Mouse (Mus musculus) limb, embryonic 10.5 days (tissue): ENCODE results near the gene Tomm7. TPM values are rescaled to one million over a fixed set of nuclear protein-coding genes. Genes with fewer than 3 reads are reported as not detected.
A peak's percentile ranks its signal among the peaks of the same experiment; 100 is the strongest.
"Not testable (repeated sequence)": the region's sequence is repeated elsewhere in the genome, so short reads cannot be mapped to it uniquely, and the experiment has no call there.

Source experiments
- DNase-seq: peaks from one replicate; pipeline ENCODE4 v3.0.0-alpha.2; 2017; ENCODE audit warnings: low spot score
- H3K27ac ChIP-seq: fragments of 300-500 bp; sonication (generic); 2 replicates; pipeline ENCODE4 v1.5.1; 2016; ENCODE audit warnings: mild to moderate bottlenecking
- H3K27me3 ChIP-seq: fragments of 300-500 bp; sonication (generic); 2 replicates; pipeline ENCODE4 v1.6.1; 2016; ENCODE audit warnings: low read depth, mild to moderate bottlenecking; ENCODE audit not compliant: poor library complexity, severe bottlenecking
- H3K36me3 ChIP-seq: fragments of 300-500 bp; sonication (generic); 2 replicates; pipeline ENCODE4 v1.6.1; 2016; ENCODE audit warnings: mild to moderate bottlenecking, moderate library complexity
- H3K4me1 ChIP-seq: fragments of 300-500 bp; sonication (generic); 2 replicates; pipeline ENCODE4 v1.6.1; 2016
- H3K4me3 ChIP-seq: fragments of 300-500 bp; sonication (generic); 2 replicates; pipeline ENCODE4 v1.5.1; 2016; ENCODE audit warnings: mild to moderate bottlenecking, moderate library complexity
- H3K9me3 ChIP-seq: fragments of 300-500 bp; sonication (generic); replicated peaks from 2 replicates; pipeline ENCODE4 v1.6.1; 2016; ENCODE audit warnings: mild to moderate bottlenecking
- WGBS: fragments of 180-500 bp; shearing (Covaris S2); methylation state at CpG from one replicate; pipeline ENCODE4 v1.1.7; 2016; 5-methylcytosine and 5-hydroxymethylcytosine counted together
- polyA plus RNA-seq: library from polyadenylated mRNA; unstranded; fragments of >200 nt; fragmentation: Nextera tagmentation; extraction: Ambion mirVana; gene quantifications from 2 replicates; pipeline ENCODE4 v1.2.1, GENCODE M21; 2016

Gene Tomm7
- 140 and 161 TPM in 2 replicates for polyA plus RNA-seq

- H3K4me1 ChIP-seq, result peaks cover 12% of the 10 kb centered on the region
- peak within 1 kb of the TSS; percentile 87 for H3K27ac ChIP-seq
- under 1% methylated on average over 44 of the region's 44 CpGs for WGBS
- H3K36me3 ChIP-seq, result peaks cover 34% of the 10 kb centered on the region
- H3K4me3 ChIP-seq, result peak within 1 kb of the TSS; percentile 73
- H3K27me3 ChIP-seq, result no peaks in the 10 kb centered on the region
- peak; percentile 98 for DNase-seq
- H3K9me3 ChIP-seq, result no peaks in the 10 kb centered on the region
Observed at GRCm38 (mm10) chr5:23843674-23844530, at the start of gene Tomm7. Tomm7 (minus strand) TSS chr5:23844161.

GRCm38 (mm10) chr5:23893156-23893863 is 49.3 kb upstream of the Tomm7 start:
- H3K27ac ChIP-seq, result no peak overlapping the region
- no peaks in the 10 kb centered on the region for H3K4me1 ChIP-seq

DNA sequence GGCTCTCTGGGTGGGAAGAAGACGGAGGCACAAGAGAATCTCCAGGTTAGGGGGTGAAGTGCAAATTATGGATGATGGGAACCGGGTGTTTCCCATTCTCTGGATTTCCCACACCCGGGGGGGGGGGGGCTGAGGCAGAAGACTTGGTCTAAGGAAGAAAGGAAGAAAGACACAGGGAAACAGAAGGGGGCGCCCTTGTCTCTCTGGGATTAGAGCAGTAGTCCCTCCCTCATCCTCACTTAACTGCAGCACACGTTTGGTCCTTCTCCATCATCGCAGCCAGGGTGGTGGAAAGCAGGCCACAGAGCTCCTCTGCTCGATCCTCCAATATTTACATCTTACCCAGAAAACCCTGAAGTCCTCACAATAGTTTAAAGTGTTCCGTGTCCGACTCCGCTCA is 46.8 kb upstream of the Tomm7 start:
- Histone ChIP-seq H3K27ac (no peak overlapping the region), H3K36me3 (no peaks in the 10 kb centered on the region), H3K27me3 (no peaks in the 10 kb centered on the region), H3K9me3 (no peaks in the 10 kb centered on the region), H3K4me1 (no peaks in the 10 kb centered on the region), H3K4me3 (no peak overlapping the region)
- 46% methylated on average over 10 of the region's 10 CpGs for WGBS
- peak; percentile 46 for DNase-seq

More at GRCm38 (mm10) chr5:23893156-23893863, 49.3 kb upstream of the Tomm7 start:
- no peaks in the 10 kb centered on the region for H3K9me3 ChIP-seq
- DNase-seq, result no peak
- H3K4me3 ChIP-seq, result no peak overlapping the region
- H3K36me3 ChIP-seq, result no peaks in the 10 kb centered on the region
- WGBS, result 87% methylated on average over 5 of the region's 5 CpGs
- no peaks in the 10 kb centered on the region for H3K27me3 ChIP-seq

DNA sequence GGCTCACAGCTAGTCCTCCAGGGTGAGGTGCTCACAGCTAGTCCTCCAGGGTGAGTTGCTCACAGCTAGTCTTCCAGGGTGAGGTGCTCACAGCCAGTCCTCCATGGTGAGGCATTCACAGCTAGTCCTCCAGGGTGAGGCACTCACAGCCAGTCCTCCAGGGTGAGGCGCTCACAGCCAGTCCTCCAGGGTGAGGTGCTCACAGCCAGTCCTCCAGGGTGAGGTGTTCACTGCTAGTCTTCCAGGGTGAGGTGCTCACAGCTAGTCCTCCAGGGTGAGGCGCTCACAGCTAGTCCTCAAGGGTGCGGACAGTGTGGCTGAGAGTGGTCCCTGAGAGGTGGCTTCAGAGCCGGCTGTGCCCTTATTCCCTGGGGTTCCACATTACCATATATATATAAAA is 45.5 kb upstream of the Tomm7 start:
- WGBS, result 69% methylated on average over 4 of the region's 4 CpGs
- no peaks in the 10 kb centered on the region for H3K9me3 ChIP-seq
- no peak for DNase-seq

GRCm38 (mm10) chr5:23887111-23887510 is 43.1 kb upstream of the Tomm7 start:
- 79% methylated on average over 3 of the region's 3 CpGs for WGBS
- H3K36me3 ChIP-seq, result no peaks in the 10 kb centered on the region

More for the DNA sequence above, 45.5 kb upstream of the Tomm7 start:
- H3K36me3 ChIP-seq, result no peaks in the 10 kb centered on the region
- H3K4me3 ChIP-seq, result no peak overlapping the region
- H3K27me3 ChIP-seq, result no peaks in the 10 kb centered on the region
- no peak overlapping the region for H3K27ac ChIP-seq
- no peaks in the 10 kb centered on the region for H3K4me1 ChIP-seq

DNA sequence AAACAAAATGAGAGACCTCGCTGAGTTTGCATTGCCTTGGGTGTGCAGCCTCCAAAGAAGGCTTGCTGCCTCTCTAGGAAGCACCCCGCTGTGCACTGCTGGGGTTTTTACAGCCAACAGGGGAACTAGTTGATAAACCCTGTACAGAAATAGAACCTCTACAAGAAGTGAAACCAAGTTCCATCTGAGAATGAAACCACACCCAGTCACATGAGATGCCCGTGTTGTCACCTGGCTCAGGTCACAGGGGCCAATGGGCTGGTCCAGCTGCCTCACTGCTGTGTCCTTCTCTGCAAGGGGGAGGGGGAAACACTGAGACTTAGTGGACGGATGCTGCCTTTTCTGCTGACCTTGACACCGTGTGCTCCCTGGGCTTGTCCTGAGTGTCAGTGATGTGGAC is 30.5 kb upstream of the Tomm7 start:
- 73% methylated on average over 5 of the region's 5 CpGs for WGBS
- no peaks in the 10 kb centered on the region for H3K36me3 ChIP-seq
- no peak overlapping the region for H3K27ac ChIP-seq
- no peaks in the 10 kb centered on the region for H3K9me3 ChIP-seq
- H3K4me1 ChIP-seq, result no peaks in the 10 kb centered on the region
- no peak overlapping the region for H3K4me3 ChIP-seq
- no peak for DNase-seq
- H3K27me3 ChIP-seq, result no peaks in the 10 kb centered on the region

More at GRCm38 (mm10) chr5:23887111-23887510, 43.1 kb upstream of the Tomm7 start:
- Histone ChIP-seq H3K27ac (no peak overlapping the region), H3K9me3 (no peaks in the 10 kb centered on the region), H3K4me1 (no peaks in the 10 kb centered on the region), H3K4me3 (no peak overlapping the region), H3K27me3 (no peaks in the 10 kb centered on the region)
- DNase-seq, result no peak

DNA sequence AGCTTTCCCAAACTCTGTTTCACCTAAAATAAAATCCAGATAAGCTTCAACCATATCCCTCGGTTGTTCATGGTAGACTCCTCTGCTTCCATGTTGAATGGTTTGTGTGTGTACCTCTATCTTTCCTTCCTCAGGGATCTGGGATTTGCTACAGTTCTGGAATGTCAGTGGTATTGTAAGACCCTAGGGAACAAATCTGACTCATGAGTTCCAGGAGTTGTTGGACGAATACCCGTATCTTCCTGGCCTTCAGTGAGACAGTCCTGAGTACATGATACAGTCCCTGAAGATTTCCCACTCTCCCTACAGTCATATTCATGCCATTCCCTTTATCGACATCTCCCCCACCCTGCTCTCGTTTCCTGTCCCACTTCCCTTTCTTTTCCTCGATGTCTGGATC is 28.6 kb upstream of the Tomm7 start:
- WGBS, result 92% methylated on average over 6 of the region's 6 CpGs

GRCm38 (mm10) chr5:23871323-23871722 is 27.4 kb upstream of the Tomm7 start:
- H3K4me3 ChIP-seq, DNase-seq, H3K36me3 ChIP-seq, H3K9me3 ChIP-seq, H3K27me3 ChIP-seq, H3K27ac ChIP-seq, H3K4me1 ChIP-seq: not testable (repeated sequence)
- WGBS, result 87% methylated on average over 2 of the region's 2 CpGs

More for the DNA sequence above, 28.6 kb upstream of the Tomm7 start:
- H3K27ac ChIP-seq, result no peak overlapping the region
- H3K36me3 ChIP-seq, result no peaks in the 10 kb centered on the region
- no peak for DNase-seq
- no peaks in the 10 kb centered on the region for H3K27me3 ChIP-seq
- no peaks in the 10 kb centered on the region for H3K9me3 ChIP-seq
- no peaks in the 10 kb centered on the region for H3K4me1 ChIP-seq
- no peak overlapping the region for H3K4me3 ChIP-seq

GRCm38 (mm10) chr5:23865941-23866340 is 22.0 kb upstream of the Tomm7 start:
- 85% methylated on average over 5 of the region's 5 CpGs for WGBS
- no peaks in the 10 kb centered on the region for H3K4me1 ChIP-seq
- DNase-seq, result no peak
- no peaks in the 10 kb centered on the region for H3K9me3 ChIP-seq
- H3K4me3 ChIP-seq, result no peak overlapping the region
- H3K27me3 ChIP-seq, result no peaks in the 10 kb centered on the region
- peaks cover 11% of the 10 kb centered on the region for H3K36me3 ChIP-seq
- H3K27ac ChIP-seq, result no peak overlapping the region

DNA sequence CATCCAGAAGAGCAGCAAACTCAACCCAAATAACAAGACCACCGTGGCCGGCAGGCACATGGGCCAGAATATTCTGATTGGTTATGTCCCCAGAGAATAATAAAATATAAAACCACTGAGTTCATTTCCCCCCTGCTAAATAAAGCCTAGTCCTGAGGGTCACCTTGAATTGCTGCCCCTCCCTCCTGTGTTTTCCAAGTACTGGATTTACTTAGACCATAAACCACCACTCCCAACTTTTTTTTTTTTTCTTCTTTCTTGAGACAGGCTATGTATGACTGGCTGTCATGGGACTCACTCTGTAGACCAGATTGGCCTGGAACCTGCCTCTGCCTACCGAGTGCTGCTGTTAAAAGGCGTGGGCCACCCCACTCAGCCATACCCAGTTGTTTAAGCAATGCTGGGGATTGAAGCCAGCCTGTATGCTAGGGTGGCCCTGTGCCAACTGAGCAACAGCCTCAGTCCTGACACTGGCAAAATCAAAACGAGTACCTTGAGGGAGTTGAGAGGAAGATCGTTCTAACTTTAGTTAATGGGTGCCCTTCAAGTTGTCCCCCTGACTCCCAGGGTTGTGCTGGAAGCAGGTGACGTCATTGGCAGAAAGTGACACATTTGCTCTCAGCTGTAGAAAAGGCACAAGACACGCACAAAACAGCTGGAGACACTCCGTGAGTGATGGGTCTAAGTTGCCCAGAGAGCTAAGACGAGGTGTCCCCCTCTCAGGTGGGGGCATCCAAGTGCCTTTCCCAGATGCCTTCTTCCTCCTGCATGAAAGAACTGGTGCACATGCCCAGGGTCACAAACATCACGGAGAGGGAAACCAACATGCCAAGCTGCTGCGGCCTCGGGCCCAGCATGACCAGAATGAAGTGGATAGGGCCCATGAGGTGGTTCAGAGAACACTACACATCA is 20.3 kb upstream of the Tomm7 start:
- 90% methylated on average over 13 of the region's 13 CpGs for WGBS
- Histone ChIP-seq H3K36me3 (peaks cover 27% of the 10 kb centered on the region), H3K4me1 (no peaks in the 10 kb centered on the region), H3K27ac (no peak overlapping the region), H3K4me3 (no peak overlapping the region), H3K9me3 (no peaks in the 10 kb centered on the region), H3K27me3 (no peaks in the 10 kb centered on the region)
- DNase-seq, result no peak

DNA sequence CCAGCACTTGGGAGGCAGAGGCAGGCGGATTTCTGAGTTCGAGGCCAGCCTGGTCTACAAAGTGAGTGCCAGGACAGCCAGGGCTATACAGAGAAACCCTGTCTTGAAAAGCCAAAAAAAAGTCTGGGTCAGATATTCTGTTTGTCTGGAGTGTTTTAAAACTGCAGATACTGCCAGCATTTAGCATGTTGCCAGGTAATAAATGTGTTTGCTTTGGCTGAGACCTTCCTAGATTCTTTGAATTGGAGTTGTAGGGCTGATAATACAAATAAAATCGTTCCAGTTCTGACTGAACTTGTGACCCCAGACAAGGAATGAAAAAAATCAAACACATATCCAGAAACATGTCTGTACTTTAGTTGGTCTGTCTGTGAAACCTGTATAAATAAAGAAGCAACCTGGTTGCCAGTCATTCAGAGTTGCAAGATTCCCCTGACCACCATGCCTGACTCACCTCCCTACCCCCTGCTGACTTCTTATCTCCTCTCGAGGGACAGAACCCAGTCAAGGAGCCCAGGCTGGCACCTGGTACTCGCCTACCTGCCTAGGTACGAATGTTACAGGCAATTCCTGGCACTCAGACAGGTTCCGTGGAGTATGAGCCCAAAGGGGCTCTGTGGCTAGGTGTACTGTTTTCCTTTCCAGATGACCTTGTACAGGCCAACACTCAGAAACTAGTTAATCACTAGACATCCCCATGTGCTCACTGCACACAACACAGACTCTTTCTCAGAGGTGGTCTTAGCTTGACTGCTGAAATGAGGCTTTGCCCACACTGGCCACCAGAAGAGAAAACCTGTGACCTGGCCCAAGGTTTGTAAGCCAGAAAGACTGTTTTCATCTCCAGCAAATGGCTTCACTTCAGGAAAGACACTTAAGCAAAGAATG is 19.4 kb upstream of the Tomm7 start:
- H3K9me3 ChIP-seq, result no peaks in the 10 kb centered on the region
- no peaks in the 10 kb centered on the region for H3K27me3 ChIP-seq
- WGBS, result 81% methylated on average over 7 of the region's 7 CpGs
- H3K27ac ChIP-seq, result no peak overlapping the region
- DNase-seq, result no peak
- H3K4me3 ChIP-seq, result no peak overlapping the region
- no peaks in the 10 kb centered on the region for H3K4me1 ChIP-seq
- peaks cover 36% of the 10 kb centered on the region for H3K36me3 ChIP-seq

- H3K27ac ChIP-seq, result no peak overlapping the region
- H3K27me3 ChIP-seq, result no peaks in the 10 kb centered on the region
- DNase-seq, result no peak
- H3K36me3 ChIP-seq, result peaks cover 48% of the 10 kb centered on the region
- WGBS, result 85% methylated on average over 5 of the region's 5 CpGs
- no peaks in the 10 kb centered on the region for H3K9me3 ChIP-seq
- no peak overlapping the region for H3K4me3 ChIP-seq
- H3K4me1 ChIP-seq, result no peaks in the 10 kb centered on the region
Observed at GRCm38 (mm10) chr5:23862291-23862690, 18.3 kb upstream of the Tomm7 start.
